Mouse (Mus musculus) CH12.LX (cell line): ENCODE results near the gene Cdkn1b. TPM values are rescaled to one million over a fixed set of nuclear protein-coding genes. Genes with fewer than 3 reads are reported as not detected.

Source experiments
- DNase-seq: peaks from one replicate; pipeline ENCODE4 v3.0.0-alpha.2; 2013; ENCODE audit errors: extremely low read depth
- H3K27ac ChIP-seq: 2 replicates; pipeline ENCODE4 v1.5.1; 2012; ENCODE audit warnings: low read depth, mild to moderate bottlenecking, control low read depth, moderate library complexity; ENCODE audit not compliant: insufficient read depth
- H3K27me3 ChIP-seq: replicated peaks from 2 replicates; pipeline ENCODE3; 2012; ENCODE audit warnings: inconsistent platforms
- H3K36me3 ChIP-seq, 2 experiments: replicated peaks in 1 of 2; 2 replicates each; pipeline versions ENCODE3 to v1.6.1; 2012; ENCODE audit warnings: inconsistent platforms in 1 of 2, low read length in 1 of 2, mild to moderate bottlenecking in 1 of 2, mixed read lengths in 1 of 2, moderate library complexity in 1 of 2; ENCODE audit not compliant: control insufficient read depth in 1 of 2, insufficient read depth in 1 of 2
- H3K4me1 ChIP-seq, 2 experiments: 2 replicates each; pipeline ENCODE4 v1.6.1; 2012; ENCODE audit warnings: inconsistent platforms in 1 of 2, moderate library complexity in 1 of 2; ENCODE audit not compliant: insufficient read depth in 2 of 2, control insufficient read depth in 1 of 2
- H3K4me2 ChIP-seq: 2 replicates; pipeline ENCODE4 v1.6.1; 2012; ENCODE audit warnings: low read depth, mild to moderate bottlenecking, control low read depth; ENCODE audit not compliant: poor library complexity, insufficient read depth, severe bottlenecking
- H3K4me3 ChIP-seq, 3 experiments: fragments of 150-350 bp in 1 of 3; sonication (generic) in 1 of 3; replicated peaks in 1 of 3; 2 replicates each; pipeline versions ENCODE3 to v1.5.1; 2011 to 2012; ENCODE audit warnings: low read depth in 2 of 3, low read length in 2 of 3, mild to moderate bottlenecking in 2 of 3, moderate library complexity in 2 of 3, control low read depth in 1 of 3, improper control_type of control experiment in 1 of 3, inconsistent platforms in 1 of 3, mixed read lengths in 1 of 3; ENCODE audit not compliant: poor library complexity in 1 of 3
- H3K79me2 ChIP-seq: replicated peaks from 2 replicates; pipeline ENCODE4 v1.6.1; 2012; ENCODE audit warnings: mild to moderate bottlenecking, moderate library complexity; ENCODE audit not compliant: control insufficient read depth, poor library complexity, insufficient read depth, severe bottlenecking; ENCODE audit errors: extremely low read depth
- H3K9ac ChIP-seq: 2 replicates; pipeline ENCODE4 v1.6.1; 2012; ENCODE audit warnings: low read depth, mild to moderate bottlenecking, control low read depth, moderate library complexity; ENCODE audit not compliant: insufficient read depth
- H3K9me3 ChIP-seq: replicated peaks from 2 replicates; pipeline ENCODE3; 2012; ENCODE audit warnings: low read length, inconsistent platforms, mixed read lengths
- CHD1 ChIP-seq: IDR thresholded peaks from 2 replicates; pipeline ENCODE4 v1.6.1; 2012; ENCODE audit warnings: low read depth, low read length, improper control_type of control experiment, inconsistent platforms
- EP300 ChIP-seq: IDR thresholded peaks from 2 replicates; pipeline ENCODE4 v1.6.1; 2011; ENCODE audit warnings: low read length, improper control_type of control experiment
- ETS1 ChIP-seq: conservative IDR thresholded peaks from 2 replicates; pipeline ENCODE4 v1.6.1; 2012; ENCODE audit warnings: low read depth, mild to moderate bottlenecking, inconsistent platforms, low read length, improper control_type of control experiment, moderate library complexity
- IRF4 ChIP-seq: IDR thresholded peaks from 2 replicates; pipeline ENCODE4 v1.6.1; 2014; ENCODE audit warnings: low read depth, mild to moderate bottlenecking, inconsistent platforms, low read length, improper control_type of control experiment
- KAT2A ChIP-seq: IDR thresholded peaks from 2 replicates; pipeline ENCODE4 v1.6.1; 2012; ENCODE audit warnings: low read length, improper control_type of control experiment, inconsistent platforms; ENCODE audit not compliant: insufficient replicate concordance
- MAX ChIP-seq: IDR thresholded peaks from 2 replicates; pipeline ENCODE4 v1.6.1; 2011; ENCODE audit warnings: low read length, improper control_type of control experiment
- MEF2A ChIP-seq: IDR thresholded peaks from 2 replicates; pipeline ENCODE4 v1.6.1; 2014; ENCODE audit warnings: low read depth, mild to moderate bottlenecking, inconsistent platforms, low read length, improper control_type of control experiment, borderline replicate concordance
- MXI1 ChIP-seq: IDR thresholded peaks from 2 replicates; pipeline ENCODE4 v1.6.1; 2011; ENCODE audit warnings: mild to moderate bottlenecking, low read depth, low read length, improper control_type of control experiment
- MYC ChIP-seq: IDR thresholded peaks from 2 replicates; pipeline ENCODE4 v1.6.1; 2011; ENCODE audit warnings: low read depth, mild to moderate bottlenecking, improper control_type of control experiment, low read length
- NELFE ChIP-seq: IDR thresholded peaks from 2 replicates; pipeline ENCODE4 v1.6.1; 2011; ENCODE audit warnings: low read depth, low read length, improper control_type of control experiment
- NRF1 ChIP-seq: IDR thresholded peaks from 2 replicates; pipeline ENCODE4 v1.6.1; 2014; ENCODE audit warnings: low read depth, mild to moderate bottlenecking, inconsistent platforms, low read length, improper control_type of control experiment, moderate library complexity
- PAX5 ChIP-seq: IDR thresholded peaks from 2 replicates; pipeline ENCODE4 v1.6.1; 2012; ENCODE audit warnings: low read length, inconsistent platforms, mixed read lengths
- RCOR1 ChIP-seq: conservative IDR thresholded peaks from 2 replicates; pipeline ENCODE4 v1.6.1; 2012; ENCODE audit warnings: low read depth, mild to moderate bottlenecking, inconsistent platforms, low read length, improper control_type of control experiment
- TCF12 ChIP-seq: IDR thresholded peaks from 2 replicates; pipeline ENCODE4 v1.6.1; 2014; ENCODE audit warnings: low read depth, mild to moderate bottlenecking, inconsistent platforms, low read length, improper control_type of control experiment
- dilution Hi-C: fragments of 300-500 bp; cut with MboI; formaldehyde crosslinking; loops from 2 replicates; pipeline ENCODE4 v1.14.3; 2020; ENCODE audit warnings: low sequenced_read_pairs; ENCODE audit not compliant: extremely low pct_unique_long_range_greater_than_20kb, extremely low pct_ligation_motif_present
- in situ Hi-C: fragments of 300-500 bp; cut with MboI; formaldehyde crosslinking; loops from 3 replicates; pipeline ENCODE4 v1.14.3; 2019; ENCODE audit warnings: low sequenced_read_pairs, low pct_ligation_motif_present, low pct_unique_long_range_greater_than_20kb, mixed read lengths
- polyA plus RNA-seq: library from polyadenylated mRNA; unstranded; fragments of >175 nt; gene quantifications from 2 replicates; pipeline ENCODE4 v1.2.1, GENCODE M21; 2012; ENCODE audit warnings: low read depth; ENCODE audit not compliant: insufficient read length
- total RNA-seq, 2 experiments: library from RNA; depleted of rRNA; stranded (reverse); fragments of 300-350 nt in 1 of 2; fragments of >200 nt in 1 of 2; gene quantifications; 2 replicates each; pipeline ENCODE4 v1.2.3; 2012 to 2014

The Cdkn1b gene
- total and polyA plus RNA-seq, 3 experiments: 19.2 to 23.5 (median 20.9) TPM

- TF ChIP-seq RCOR1 (no peak), TCF12 (0 out of 2 replicates have a peak, but pooled peaks have one; percentile 8), CHD1 (peak; percentile 70; the same call in 1 of the 2 replicates), NELFE (no peak), ETS1 (0 out of 2 replicates have a peak, but pooled peaks have one; percentile 35), PAX5 (no peak), EP300 (peak; percentile 30; the same call in 1 of the 2 replicates), MYC (0 out of 2 replicates have a peak, but pooled peaks have one; percentile 47), MXI1 (peak; percentile 57; the same call in 1 of the 2 replicates)
Measured at GRCm38 (mm10) chr6:134922511-134923195, 2.5 kb downstream of the Cdkn1b start (continued).

GRCm38 (mm10) chr6:134923670-134924069, 3.5 kb downstream of the Cdkn1b start:
- H3K9me3 ChIP-seq: no peaks in the 10 kb centered on the region
- no peak overlapping the region; the same call in 1 of the 2 replicates for H3K27ac ChIP-seq
- peaks cover 34% of the 10 kb centered on the region for H3K79me2 ChIP-seq
- no peak for DNase-seq
- no peak overlapping the region for H3K9ac ChIP-seq
- no peak for TF ChIP-seq KAT2A
- TF ChIP-seq MXI1: 0 out of 2 replicates have a peak, but pooled peaks have one; percentile 25
- TF ChIP-seq, all 38 proteins: peak for 1
- Histone ChIP-seq H3K4me3 (peak overlapping the region in 2 of 3 experiments; percentile 84 to 99), H3K4me2 (peak overlapping the region; percentile 63), H3K36me3 (peaks cover 0 to 5% of the 10 kb centered on the region in 2 experiments), H3K4me1 (peaks cover 0 to 23% of the 10 kb centered on the region in 2 experiments; a peak in 2 of 4 replicates), H3K27me3 (no peaks in the 10 kb centered on the region)
- in situ Hi-C loops: no loop called here
- dilution Hi-C loops: no loop called here

- H3K36me3 ChIP-seq: peaks cover 0 to 5% of the 10 kb centered on the region in 2 experiments
- in situ Hi-C loops (no loop called here), dilution Hi-C loops (no loop called here)
- H3K27me3 ChIP-seq: no peaks in the 10 kb centered on the region
- no peak overlapping the region for H3K4me2 ChIP-seq
- DNase-seq: no peak
- H3K9me3 ChIP-seq: no peaks in the 10 kb centered on the region
- H3K4me1 ChIP-seq: peaks cover 0 to 18% of the 10 kb centered on the region in 2 experiments; a peak in 2 of 4 replicates
- no peak overlapping the region for H3K27ac ChIP-seq
- H3K79me2 ChIP-seq: peaks cover 37% of the 10 kb centered on the region
- H3K4me3 ChIP-seq: peak overlapping the region in 1 of 3 experiments; percentile 99
- no peak for TF ChIP-seq IRF4
- TF ChIP-seq NRF1: no peak
- TF ChIP-seq TCF12: no peak
- TF ChIP-seq PAX5: no peak
- TF ChIP-seq MEF2A: no peak
- TF ChIP-seq MAX: no peak
- TF ChIP-seq NELFE: no peak
- H3K9ac ChIP-seq: no peak overlapping the region
Measured at GRCm38 (mm10) chr6:134924262-134924661, 4.1 kb downstream of the Cdkn1b start.
